Mouse (Mus musculus): ENCODE measurements around the gene Olfr701. TPM values are rescaled to one million over a fixed set of nuclear protein-coding genes. Genes with fewer than 3 reads are reported as not detected.

Olfr701 gene
- polyA plus RNA-seq, 1 experiment from 2014 or later, result not detected

Other genes with a start within 250 kb of the Olfr701 start
- gene Olfr693, start 133.5 kb upstream of the Olfr701 start, polyA plus RNA-seq (2014; fragmentation: Nextera tagmentation; extraction: Ambion mirVana), result not detected in 2 replicates
- not detected in 2 replicates for gene Olfr694, start 122.3 kb upstream of the Olfr701 start, polyA plus RNA-seq (2014; fragmentation: Nextera tagmentation; extraction: Ambion mirVana)
- gene Olfr695, start 97.7 kb upstream of the Olfr701 start, polyA plus RNA-seq (2014; fragmentation: Nextera tagmentation; extraction: Ambion mirVana), result not detected in 2 replicates
- not detected in 2 replicates for gene Olfr697, start 71.7 kb upstream of the Olfr701 start, polyA plus RNA-seq (2014; fragmentation: Nextera tagmentation; extraction: Ambion mirVana)
- gene Olfr698, start 58.7 kb upstream of the Olfr701 start, polyA plus RNA-seq (2014; fragmentation: Nextera tagmentation; extraction: Ambion mirVana), result not detected in 2 replicates
- not detected in 2 replicates for gene Olfr699, start 20.9 kb upstream of the Olfr701 start, polyA plus RNA-seq (2014; fragmentation: Nextera tagmentation; extraction: Ambion mirVana)
- not detected in 2 replicates for gene Olfr700, start 5.3 kb upstream of the Olfr701 start, polyA plus RNA-seq (2014; fragmentation: Nextera tagmentation; extraction: Ambion mirVana)
- gene Olfr702, start 19.8 kb downstream of the Olfr701 start, polyA plus RNA-seq (2014; fragmentation: Nextera tagmentation; extraction: Ambion mirVana), result not detected in 2 replicates
- not detected in 2 replicates for gene Olfr703, start 29.2 kb downstream of the Olfr701 start, polyA plus RNA-seq (2014; fragmentation: Nextera tagmentation; extraction: Ambion mirVana)
- not detected in 2 replicates for gene Olfr704, start 49.1 kb downstream of the Olfr701 start, polyA plus RNA-seq (2014; fragmentation: Nextera tagmentation; extraction: Ambion mirVana)
- gene Olfr705, start 62.8 kb downstream of the Olfr701 start, polyA plus RNA-seq (2014; fragmentation: Nextera tagmentation; extraction: Ambion mirVana), result not detected in 2 replicates
- not detected in 2 replicates for gene Olfr706, start 74.0 kb downstream of the Olfr701 start, polyA plus RNA-seq (2014; fragmentation: Nextera tagmentation; extraction: Ambion mirVana)
- gene Olfr707, start 87.1 kb downstream of the Olfr701 start, polyA plus RNA-seq (2014; fragmentation: Nextera tagmentation; extraction: Ambion mirVana), result not detected in 2 replicates
- not detected in 2 replicates for gene Olfr1532-ps1, start 93.9 kb downstream of the Olfr701 start, polyA plus RNA-seq (2014; fragmentation: Nextera tagmentation; extraction: Ambion mirVana)
- not detected in 2 replicates for gene Olfr709-ps1, start 118.1 kb downstream of the Olfr701 start, polyA plus RNA-seq (2014; fragmentation: Nextera tagmentation; extraction: Ambion mirVana)
- not detected in 2 replicates for gene Olfr710, start 134.2 kb downstream of the Olfr701 start, polyA plus RNA-seq (2014; fragmentation: Nextera tagmentation; extraction: Ambion mirVana)
- not detected in 2 replicates for gene Olfr6, start 149.8 kb downstream of the Olfr701 start, polyA plus RNA-seq (2014; fragmentation: Nextera tagmentation; extraction: Ambion mirVana)
- gene Olfr711, start 161.3 kb downstream of the Olfr701 start, polyA plus RNA-seq (2014; fragmentation: Nextera tagmentation; extraction: Ambion mirVana), result not detected in 2 replicates
- gene Olfr2, start 191.9 kb downstream of the Olfr701 start, polyA plus RNA-seq (2014; fragmentation: Nextera tagmentation; extraction: Ambion mirVana), result not detected in 2 replicates
- not detected in 2 replicates for gene Olfr713, start 217.0 kb downstream of the Olfr701 start, polyA plus RNA-seq (2014; fragmentation: Nextera tagmentation; extraction: Ambion mirVana)